Mouse (Mus musculus): ENCODE results near the gene Srrm3.

- TF ChIP-seq CTCF (IDR thresholded peaks at IDR 0.05; ENCODE audit: low read depth, low read length): no peak
- no peak for TF ChIP-seq POLR2A (IDR thresholded peaks at IDR 0.05; ENCODE audit: extremely low read depth, insufficient read depth, low read length)
Measured at GRCm38 (mm10) chr5:135911633-135912220, 105.0 kb downstream of the Srrm3 start.
